Mouse (Mus musculus): Measurements from ENCODE around the gene Themis2. TPM values are rescaled to one million over a fixed set of nuclear protein-coding genes. Genes with fewer than 3 reads are reported as not detected.
"Not testable (repeated sequence)": the region's sequence is repeated elsewhere in the genome, so short reads cannot be mapped to it uniquely, and the experiment has no call there.

Gene Themis2
- total RNA-seq, 2 experiments from 2014 or later, result 1.5 to 2.1 TPM

GRCm38 (mm10) chr4:132752992-132753391 is 43.2 kb downstream of the Themis2 start:
- DNase-seq, result no peak

GRCm38 (mm10) chr4:132749258-132749982 is 46.8 kb downstream of the Themis2 start:
- DNase-seq, result no peak

- no peak for DNase-seq
Observed at GRCm38 (mm10) chr4:132748778-132749177, 47.4 kb downstream of the Themis2 start.

- peak; percentile 62 to 89 for DNase-seq
Observed at GRCm38 (mm10) chr4:132747664-132748259, 48.4 kb downstream of the Themis2 start.

GRCm38 (mm10) chr4:132746911-132747517 is 49.2 kb downstream of the Themis2 start:
- DNase-seq, result no peak

- peak; percentile 34 to 40 for DNase-seq
Observed at GRCm38 (mm10) chr4:132743992-132744911, 51.9 kb downstream of the Themis2 start.

GRCm38 (mm10) chr4:132741491-132741890 is 54.7 kb downstream of the Themis2 start:
- DNase-seq, result no peak

GRCm38 (mm10) chr4:132737154-132737553 is 59.0 kb downstream of the Themis2 start:
- not testable (repeated sequence) for DNase-seq

- DNase-seq, result no peak
Observed at GRCm38 (mm10) chr4:132735894-132736293, 60.3 kb downstream of the Themis2 start.

GRCm38 (mm10) chr4:132735389-132735788 is 60.8 kb downstream of the Themis2 start:
- no peak for DNase-seq

GRCm38 (mm10) chr4:132734766-132735165 is 61.4 kb downstream of the Themis2 start:
- DNase-seq, result no peak

- DNase-seq, result no peak
Observed at GRCm38 (mm10) chr4:132733071-132733770, 63.0 kb downstream of the Themis2 start.

- DNase-seq, result peak; percentile 93 to 94
Observed at GRCm38 (mm10) chr4:132732148-132732684, 64.0 kb downstream of the Themis2 start, which contains the start of gene Xkr8. Gene Xkr8 (minus strand): TSS chr4:132732546.

Other genes starting within 250 kb of the Themis2 start
- 1 to 10 TPM; 1.3 to 1.5 TPM for gene Ptafr, start 232.3 kb downstream of the Themis2 start, total RNA-seq (2021)
- 10 to 100 TPM; 32.5 to 33.9 TPM for gene Eya3, start 157.4 kb downstream of the Themis2 start, total RNA-seq (2021)
- 1 to 10 TPM; 1.7 to 2.0 TPM for gene Xkr8, start 63.8 kb downstream of the Themis2 start, total RNA-seq (2021)
- gene Smpdl3b, start 39.1 kb downstream of the Themis2 start, total RNA-seq (2021), result under 1 TPM; 0.51 to 0.79 TPM
- gene Rpa2, start 28.1 kb downstream of the Themis2 start, total RNA-seq (2021), result 10 to 100 TPM; 11.8 to 14.1 TPM
- 10 to 100 TPM; 18.8 to 20.5 TPM for gene Ppp1r8, start 46.8 kb upstream of the Themis2 start, total RNA-seq (2021)
- 10 to 100 TPM; 32.6 to 33.8 TPM for gene Stx12, start 88.1 kb upstream of the Themis2 start, total RNA-seq (2021)
- 10 to 100 TPM; 29.0 to 37.7 TPM for gene Fam76a, start 126.2 kb upstream of the Themis2 start, total RNA-seq (2021)
- under 1 TPM; 0.57 to 0.69 TPM for gene Fgr, start 177.7 kb upstream of the Themis2 start, total RNA-seq (2021)
- gene Ahdc1, start 214.9 kb upstream of the Themis2 start, total RNA-seq (2021), result 10 to 100 TPM; 36.3 to 38.5 TPM